Mouse (Mus musculus) forebrain, embryonic 15.5 days (tissue): Measurements from ENCODE around the gene Arid3a. TPM values are rescaled to one million over a fixed set of nuclear protein-coding genes. Genes with fewer than 3 reads are reported as not detected.
A peak's percentile ranks its signal among the peaks of the same experiment; 100 is the strongest.

Source experiments
- ATAC-seq: fragments of 200-750 bp; cut with Nextera tagmentation; replicated peaks from 2 replicates; pipeline ENCODE4 v1.8.0; 2017; ENCODE audit warnings: mild to moderate bottlenecking, moderate TSS enrichment, moderate library complexity
- H3K27ac ChIP-seq: fragments of 300-500 bp; sonication (generic); replicated peaks from 2 replicates; pipeline ENCODE4 v1.5.1; 2015; ENCODE audit warnings: mild to moderate bottlenecking, inconsistent platforms
- H3K27me3 ChIP-seq: fragments of 300-500 bp; sonication (generic); 2 replicates; pipeline ENCODE4 v1.6.1; 2015; ENCODE audit warnings: inconsistent platforms
- H3K36me3 ChIP-seq: fragments of 300-500 bp; sonication (generic); 2 replicates; pipeline ENCODE4 v1.6.1; 2015; ENCODE audit warnings: mild to moderate bottlenecking, inconsistent platforms
- H3K4me1 ChIP-seq: fragments of 300-500 bp; sonication (generic); 2 replicates; pipeline ENCODE4 v1.6.1; 2015; ENCODE audit warnings: inconsistent platforms
- H3K4me2 ChIP-seq: fragments of 300-500 bp; sonication (generic); replicated peaks from 2 replicates; pipeline ENCODE4 v1.6.1; 2015; ENCODE audit warnings: mild to moderate bottlenecking, inconsistent platforms
- H3K4me3 ChIP-seq: fragments of 300-500 bp; sonication (generic); 2 replicates; pipeline ENCODE4 v1.5.1; 2015; ENCODE audit warnings: mild to moderate bottlenecking, inconsistent platforms
- H3K9ac ChIP-seq: fragments of 300-500 bp; sonication (generic); replicated peaks from 2 replicates; pipeline ENCODE4 v1.6.1; 2015; ENCODE audit warnings: mild to moderate bottlenecking, inconsistent platforms
- H3K9me3 ChIP-seq: fragments of 300-500 bp; sonication (generic); 2 replicates; pipeline ENCODE4 v1.6.1; 2016; ENCODE audit warnings: inconsistent platforms
- WGBS: fragments of 180-500 bp; shearing (Covaris S2); methylation state at CpG from one replicate; pipeline ENCODE4 v1.1.7; 2015; ENCODE audit warnings: mixed read lengths; 5-methylcytosine and 5-hydroxymethylcytosine counted together
- polyA plus RNA-seq: library from polyadenylated mRNA; unstranded; fragments of >200 nt; fragmentation: Nextera tagmentation; extraction: Ambion mirVana; gene quantifications from 2 replicates; pipeline ENCODE4 v1.2.1, GENCODE M21; 2015

The Arid3a gene
- polyA plus RNA-seq, 1 experiment from 2014 or later: 2.7 TPM

DNA sequence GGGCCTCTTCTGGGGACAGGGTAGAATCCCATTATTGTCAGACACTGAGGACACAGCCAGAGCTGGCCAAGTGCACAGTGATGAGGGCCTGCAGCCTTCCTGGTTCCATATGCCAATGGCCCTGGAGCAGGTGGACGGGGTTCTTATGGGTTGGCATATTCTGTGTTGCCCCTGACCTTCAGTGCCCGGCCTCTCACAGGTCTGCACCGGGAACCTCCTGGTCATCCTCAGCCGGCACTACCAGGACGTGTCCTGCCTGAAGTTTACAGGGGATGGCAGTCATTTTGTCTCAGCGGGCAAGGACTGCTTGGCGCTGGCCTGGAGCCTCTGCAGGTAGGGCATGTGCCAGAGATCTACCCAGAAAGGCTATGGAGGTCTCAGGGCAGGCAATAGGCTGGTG lies 37.9 kb downstream of the Arid3a start:
- Histone ChIP-seq H3K36me3 (peaks cover 52% of the 10 kb centered on the region), H3K27me3 (peaks cover 5% of the 10 kb centered on the region; the same call in 1 of the 2 replicates), H3K4me1 (peaks cover 18% of the 10 kb centered on the region), H3K4me2 (no peak overlapping the region), H3K9ac (no peak overlapping the region), H3K27ac (no peak overlapping the region), H3K9me3 (no peaks in the 10 kb centered on the region), H3K4me3 (no peak overlapping the region)
- no peak for ATAC-seq
- WGBS: 94% methylated on average over 7 of the region's 7 CpGs

DNA sequence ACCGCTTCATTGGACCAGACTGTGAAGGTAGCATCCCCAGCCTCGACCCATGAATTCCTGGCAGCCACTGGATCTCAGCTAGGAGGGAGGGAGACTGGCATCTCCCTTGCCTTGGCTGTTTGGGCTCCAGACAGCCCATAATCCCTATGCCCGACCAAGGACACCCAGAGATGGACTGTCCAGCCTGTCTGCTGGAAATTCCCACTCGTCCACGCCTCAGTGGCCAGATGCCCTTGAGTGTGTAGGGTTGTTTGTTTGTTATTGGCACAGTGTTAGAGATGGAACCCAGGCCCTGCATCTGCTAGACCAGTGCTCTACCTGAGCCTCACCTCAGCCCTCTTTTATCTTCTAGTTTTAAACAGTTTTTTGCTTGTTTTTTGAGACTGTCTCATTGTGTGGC lies 38.5 kb downstream of the Arid3a start:
- Histone ChIP-seq H3K27ac (no peak overlapping the region), H3K9me3 (no peaks in the 10 kb centered on the region), H3K4me1 (peaks cover 18% of the 10 kb centered on the region), H3K4me2 (no peak overlapping the region), H3K36me3 (peaks cover 52% of the 10 kb centered on the region), H3K27me3 (peaks cover 11% of the 10 kb centered on the region; the same call in 1 of the 2 replicates), H3K9ac (no peak overlapping the region), H3K4me3 (no peak overlapping the region)
- ATAC-seq: no peak
- 95% methylated on average over 5 of the region's 5 CpGs for WGBS

DNA sequence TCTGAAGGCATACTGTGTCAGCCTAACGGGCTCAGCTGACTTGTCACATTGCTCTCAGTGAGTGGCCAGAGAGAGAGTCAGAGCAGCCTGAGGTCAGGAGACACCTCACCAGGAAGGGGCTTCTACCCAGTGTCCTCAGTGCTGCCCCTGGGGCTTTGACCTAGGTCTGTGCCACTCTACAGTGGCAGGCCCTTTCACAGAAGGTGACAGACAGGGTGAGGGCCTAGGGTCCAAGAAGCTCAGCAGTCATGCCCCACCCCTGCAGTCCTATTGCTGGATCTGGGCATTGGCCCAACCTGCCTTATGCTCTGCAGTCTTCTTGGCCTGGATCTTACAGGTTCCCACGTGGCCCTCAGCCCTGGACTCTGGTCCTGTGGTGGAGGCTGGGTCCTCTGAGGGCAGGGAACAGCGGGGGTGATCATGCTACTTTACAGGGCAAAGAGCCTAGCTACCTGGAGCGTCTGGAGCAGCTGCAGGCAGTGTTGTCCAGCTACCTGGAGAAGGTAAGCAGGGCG lies 40.1 kb downstream of the Arid3a start:
- WGBS: 90% methylated on average over 5 of the region's 5 CpGs
- no peaks in the 10 kb centered on the region for H3K9me3 ChIP-seq
- no peak overlapping the region for H3K27ac ChIP-seq
- H3K36me3 ChIP-seq: peaks cover 52% of the 10 kb centered on the region
- H3K27me3 ChIP-seq: peaks cover 25% of the 10 kb centered on the region
- peaks cover 16% of the 10 kb centered on the region for H3K4me1 ChIP-seq
- no peak overlapping the region for H3K4me2 ChIP-seq
- no peak overlapping the region for H3K9ac ChIP-seq
- ATAC-seq: no peak
- no peak overlapping the region for H3K4me3 ChIP-seq

DNA sequence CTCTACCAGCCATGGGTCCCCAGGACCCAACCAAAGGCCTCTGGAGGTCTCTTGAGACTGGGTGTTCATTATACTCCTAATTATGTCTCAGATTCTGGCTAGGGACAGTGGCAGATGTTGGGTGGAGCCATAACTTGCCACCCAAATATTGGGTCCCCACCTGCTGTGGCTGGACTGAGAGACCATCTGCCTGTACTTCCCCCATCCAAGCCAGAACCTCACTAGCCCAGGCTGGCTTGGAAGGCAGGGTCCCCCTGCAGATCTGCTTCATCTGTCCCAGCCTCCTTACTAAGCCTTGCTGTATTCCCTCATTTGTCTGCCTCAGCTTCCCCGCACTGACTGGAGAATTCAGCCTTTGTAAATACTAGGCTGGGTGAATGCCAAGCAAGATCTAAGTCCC lies 41.3 kb downstream of the Arid3a start:
- ATAC-seq: no peak
- no peaks in the 10 kb centered on the region for H3K9me3 ChIP-seq
- peaks cover 42% of the 10 kb centered on the region for H3K36me3 ChIP-seq
- H3K27ac ChIP-seq: no peak overlapping the region
- H3K4me1 ChIP-seq: peaks cover 16% of the 10 kb centered on the region
- H3K9ac ChIP-seq: no peak overlapping the region
- no peak overlapping the region for H3K4me3 ChIP-seq
- 72% methylated on average over 1 of the region's 1 CpGs for WGBS
- H3K4me2 ChIP-seq: no peak overlapping the region
- peaks cover 32% of the 10 kb centered on the region for H3K27me3 ChIP-seq

DNA sequence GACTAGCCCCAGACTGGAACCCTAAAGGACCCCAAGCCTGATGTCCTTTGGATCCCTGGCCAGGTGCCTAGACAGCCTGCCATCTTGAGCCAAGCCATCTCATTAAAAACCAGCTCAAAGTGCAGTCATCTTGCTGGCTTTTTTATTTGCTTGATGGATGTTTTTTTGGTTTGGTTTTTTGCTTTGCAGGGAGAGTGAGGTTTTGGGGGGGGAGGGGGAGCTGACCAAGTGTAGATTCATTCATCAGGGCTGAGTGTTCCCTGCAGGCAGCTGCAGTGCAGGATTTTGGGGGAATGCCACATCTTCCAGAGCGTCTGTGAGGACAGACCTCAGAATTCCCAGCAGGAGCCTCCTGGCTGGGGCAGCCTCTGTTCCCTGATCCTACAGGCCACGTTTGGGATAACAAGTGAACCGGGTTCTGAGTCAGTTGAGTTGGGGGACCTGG lies 42.3 kb downstream of the Arid3a start:
- H3K9ac ChIP-seq: no peak overlapping the region
- no peaks in the 10 kb centered on the region for H3K9me3 ChIP-seq
- H3K4me3 ChIP-seq: no peak overlapping the region
- H3K27ac ChIP-seq: no peak overlapping the region
- 11% methylated on average over 3 of the region's 3 CpGs for WGBS
- peaks cover 34% of the 10 kb centered on the region for H3K36me3 ChIP-seq
- no peak for ATAC-seq
- no peak overlapping the region for H3K4me2 ChIP-seq
- H3K27me3 ChIP-seq: peaks cover 32% of the 10 kb centered on the region
- H3K4me1 ChIP-seq: peaks cover 16% of the 10 kb centered on the region

DNA sequence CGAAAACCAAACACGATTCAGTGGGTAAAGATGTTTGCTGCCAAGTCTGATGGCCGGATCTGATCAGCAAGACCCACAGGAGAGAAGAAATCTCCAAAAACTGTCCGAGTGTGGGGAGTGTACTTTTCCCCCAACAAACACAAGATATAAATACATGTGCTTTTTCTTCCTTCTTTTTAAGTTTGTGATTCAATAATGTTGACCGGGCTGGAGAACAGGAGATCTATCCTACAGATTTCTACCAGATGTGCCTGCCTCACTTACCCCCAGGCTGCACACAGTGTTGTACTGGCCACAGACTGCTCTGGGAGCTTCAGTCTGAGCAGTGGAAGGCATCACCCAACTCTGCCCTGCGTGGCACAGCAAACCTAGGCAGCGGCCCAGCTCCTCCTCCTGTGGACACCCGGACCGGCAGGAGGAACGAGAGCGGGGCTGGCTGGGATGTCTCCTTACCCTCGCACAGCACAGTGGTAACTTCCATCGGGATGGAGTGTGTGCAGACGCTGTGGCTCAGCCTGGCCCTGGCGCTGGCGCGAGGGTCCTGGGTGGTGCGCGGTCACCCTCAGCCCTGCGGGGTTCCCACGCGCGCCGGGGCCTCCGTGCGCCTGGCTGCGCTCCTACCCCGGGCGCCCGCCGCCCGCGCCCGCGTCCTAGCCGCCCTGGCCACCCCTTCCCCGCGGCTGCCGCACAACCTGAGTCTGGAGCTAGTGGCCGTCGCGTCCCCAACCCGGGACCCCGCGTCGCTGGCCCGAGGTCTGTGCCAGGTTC lies 43.8 kb downstream of the Arid3a start, which contains the start of gene Grin3b:
Grin3b (plus strand) TSS at position 301 of the 768 bp plus-strand sequence.
- Histone ChIP-seq H3K27ac (no peak within 1 kb of the TSS), H3K4me3 (peak within 1 kb of the TSS; percentile 33), H3K4me2 (peak within 1 kb of the TSS; percentile 48), H3K9ac (peak within 1 kb of the TSS; percentile 34), H3K4me1 (peaks cover 16% of the 10 kb centered on the region), H3K9me3 (no peaks in the 10 kb centered on the region), H3K36me3 (peaks cover 30% of the 10 kb centered on the region), H3K27me3 (peaks cover 32% of the 10 kb centered on the region)
- ATAC-seq: peak; percentile 15; the same call in 1 of the 2 replicates
- 8% methylated on average over 46 of the region's 47 CpGs for WGBS

DNA sequence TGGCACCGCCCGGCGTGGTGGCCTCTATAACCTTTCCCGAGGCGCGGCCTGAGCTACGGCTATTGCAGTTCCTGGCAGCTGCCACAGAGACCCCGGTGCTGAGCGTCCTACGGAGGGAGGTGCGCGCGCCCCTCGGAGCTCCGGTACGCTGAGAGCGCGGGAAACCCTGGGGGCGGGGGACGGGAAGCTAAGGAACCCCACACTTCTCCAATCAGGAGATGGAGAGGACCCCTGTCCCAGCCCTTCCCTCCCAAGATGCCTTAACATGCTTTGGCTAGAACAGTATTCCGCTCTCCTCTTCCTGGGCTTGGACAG lies 44.3 kb downstream of the Arid3a start:
- ATAC-seq: no peak
- H3K36me3 ChIP-seq: peaks cover 31% of the 10 kb centered on the region
- H3K27me3 ChIP-seq: peaks cover 32% of the 10 kb centered on the region

DNA sequence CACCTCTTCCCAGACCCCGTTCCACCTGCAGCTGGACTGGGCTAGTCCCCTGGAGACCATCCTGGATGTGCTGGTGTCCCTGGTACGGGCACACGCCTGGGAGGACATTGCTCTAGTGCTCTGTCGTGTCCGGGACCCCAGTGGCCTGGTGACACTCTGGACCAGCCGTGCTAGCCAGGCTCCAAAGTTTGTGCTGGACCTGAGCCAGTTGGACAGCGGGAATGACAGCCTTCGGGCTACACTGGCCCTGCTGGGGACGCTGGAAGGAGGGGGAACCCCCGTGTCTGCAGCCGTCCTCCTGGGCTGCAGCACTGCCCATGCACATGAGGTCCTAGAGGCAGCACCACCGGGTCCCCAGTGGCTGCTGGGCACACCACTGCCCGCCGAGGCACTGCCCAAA lies 46.0 kb downstream of the Arid3a start:
- H3K9me3 ChIP-seq: no peaks in the 10 kb centered on the region
- peaks cover 16% of the 10 kb centered on the region for H3K4me1 ChIP-seq
- 62% methylated on average over 14 of the region's 14 CpGs for WGBS
- H3K27ac ChIP-seq: no peak overlapping the region
- H3K36me3 ChIP-seq: peaks cover 31% of the 10 kb centered on the region
- ATAC-seq: no peak
- H3K9ac ChIP-seq: no peak overlapping the region
- H3K4me2 ChIP-seq: no peak overlapping the region
- H3K27me3 ChIP-seq: peaks cover 32% of the 10 kb centered on the region
- no peak overlapping the region for H3K4me3 ChIP-seq

More for the DNA sequence above, 44.3 kb downstream of the Arid3a start:
- Histone ChIP-seq H3K9me3 (no peaks in the 10 kb centered on the region), H3K9ac (peak overlapping the region; percentile 34), H3K4me3 (peak overlapping the region; percentile 33), H3K4me1 (peaks cover 16% of the 10 kb centered on the region), H3K27ac (no peak overlapping the region), H3K4me2 (peak overlapping the region; percentile 48)
- 4% methylated on average over 21 of the region's 21 CpGs for WGBS

DNA sequence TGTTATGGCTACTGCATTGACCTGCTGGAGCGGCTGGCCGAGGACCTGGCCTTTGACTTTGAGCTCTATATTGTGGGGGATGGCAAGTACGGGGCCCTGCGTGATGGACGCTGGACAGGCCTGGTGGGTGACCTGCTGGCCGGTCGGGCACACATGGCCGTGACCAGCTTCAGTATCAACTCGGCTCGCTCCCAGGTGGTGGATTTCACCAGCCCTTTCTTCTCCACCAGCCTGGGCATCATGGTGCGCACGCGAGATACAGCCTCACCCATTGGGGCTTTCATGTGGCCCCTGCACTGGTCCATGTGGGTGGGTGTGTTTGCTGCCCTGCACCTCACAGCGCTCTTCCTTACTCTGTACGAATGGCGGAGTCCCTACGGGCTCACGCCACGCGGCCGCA lies 47.2 kb downstream of the Arid3a start:
- Histone ChIP-seq H3K27ac (no peak overlapping the region), H3K27me3 (peaks cover 32% of the 10 kb centered on the region), H3K4me3 (no peak overlapping the region), H3K9ac (no peak overlapping the region), H3K9me3 (no peaks in the 10 kb centered on the region), H3K36me3 (peaks cover 40% of the 10 kb centered on the region), H3K4me1 (peaks cover 12% of the 10 kb centered on the region), H3K4me2 (no peak overlapping the region)
- WGBS: 91% methylated on average over 21 of the region's 21 CpGs
- no peak for ATAC-seq

DNA sequence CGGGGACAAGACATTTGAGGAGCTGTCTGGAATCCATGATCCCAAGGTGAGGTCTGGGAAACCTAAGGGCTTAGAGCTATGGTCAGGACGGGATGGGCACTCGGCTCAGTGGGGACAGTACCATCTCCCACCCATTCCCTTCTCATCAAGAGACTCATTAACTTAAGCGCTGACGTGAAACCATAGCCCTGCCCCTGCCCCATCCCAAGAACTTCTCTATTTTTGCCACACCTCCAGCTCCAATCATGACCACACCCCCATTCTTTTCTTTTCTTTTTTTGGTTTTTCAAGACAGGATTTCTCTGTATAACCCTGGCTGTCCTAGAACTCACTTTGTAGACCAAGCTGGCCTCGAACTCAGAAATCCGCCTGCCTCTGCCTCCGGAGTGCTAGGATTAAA lies 47.8 kb downstream of the Arid3a start:
- H3K4me1 ChIP-seq: peaks cover 8% of the 10 kb centered on the region
- H3K36me3 ChIP-seq: peaks cover 42% of the 10 kb centered on the region
- peaks cover 27% of the 10 kb centered on the region for H3K27me3 ChIP-seq
- ATAC-seq: no peak
- H3K27ac ChIP-seq: no peak overlapping the region
- no peaks in the 10 kb centered on the region for H3K9me3 ChIP-seq
- no peak overlapping the region for H3K4me2 ChIP-seq
- H3K4me3 ChIP-seq: no peak overlapping the region
- no peak overlapping the region for H3K9ac ChIP-seq
- 90% methylated on average over 8 of the region's 8 CpGs for WGBS

DNA sequence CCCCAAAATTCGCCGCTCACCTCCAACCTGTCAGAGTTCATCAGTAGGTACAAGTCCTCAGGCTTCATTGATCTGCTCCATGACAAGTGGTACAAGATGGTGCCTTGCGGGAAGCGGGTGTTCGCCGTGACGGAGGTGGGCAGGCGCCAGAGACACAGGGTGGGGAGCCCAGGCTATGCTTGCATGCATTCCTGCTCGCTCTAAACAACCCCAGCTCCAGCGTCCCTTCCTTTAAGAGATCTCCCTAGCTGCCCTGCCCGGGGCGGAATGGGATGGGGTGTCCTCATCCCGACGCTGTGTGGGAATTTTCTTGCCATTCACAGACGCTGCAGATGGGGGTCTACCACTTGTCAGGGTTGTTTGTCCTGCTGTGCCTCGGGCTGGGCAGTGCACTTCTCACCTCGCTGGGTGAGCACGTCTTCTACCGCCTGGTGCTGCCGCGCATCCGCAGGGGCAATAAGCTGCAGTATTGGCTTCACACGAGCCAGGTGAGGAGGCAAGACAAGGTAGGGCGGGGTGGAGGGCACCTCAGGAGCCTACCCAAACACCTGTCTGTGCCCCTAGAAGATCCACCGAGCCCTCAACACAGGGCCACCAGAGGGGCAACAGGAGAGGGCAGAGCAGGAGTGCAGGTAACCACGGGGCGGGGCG lies 49.4 kb downstream of the Arid3a start:
- no peak overlapping the region for H3K4me3 ChIP-seq
- H3K4me1 ChIP-seq: peaks cover 6% of the 10 kb centered on the region; the same call in 1 of the 2 replicates
- H3K9ac ChIP-seq: no peak overlapping the region
- H3K27ac ChIP-seq: no peak overlapping the region
- peaks cover 13% of the 10 kb centered on the region; the same call in 1 of the 2 replicates for H3K27me3 ChIP-seq
- ATAC-seq: no peak
- no peak overlapping the region for H3K4me2 ChIP-seq
- 86% methylated on average over 28 of the region's 28 CpGs for WGBS
- H3K36me3 ChIP-seq: peaks cover 42% of the 10 kb centered on the region
- H3K9me3 ChIP-seq: no peaks in the 10 kb centered on the region

DNA sequence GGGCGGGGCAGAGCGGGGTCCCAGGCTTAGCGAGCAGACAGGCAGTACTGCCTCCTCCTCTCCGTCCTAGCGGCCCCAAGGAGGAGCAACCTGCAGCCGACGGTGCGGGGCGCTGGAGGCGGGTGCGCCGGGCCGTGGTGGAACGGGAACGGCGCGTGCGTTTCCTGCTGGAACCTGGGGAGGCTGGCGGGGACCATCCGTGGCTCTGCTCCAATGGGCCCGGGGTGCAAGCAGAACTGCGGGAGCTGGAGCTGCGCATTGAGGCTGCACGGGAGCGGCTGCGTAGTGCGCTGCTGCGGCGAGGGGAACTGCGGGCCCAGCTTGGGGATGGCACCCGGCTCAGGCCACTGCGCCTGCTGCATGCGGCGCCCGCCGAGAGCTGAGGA lies 49.9 kb downstream of the Arid3a start:
- peaks cover 42% of the 10 kb centered on the region for H3K36me3 ChIP-seq
- WGBS: 71% methylated on average over 36 of the region's 36 CpGs

More for the DNA sequence above, 49.9 kb downstream of the Arid3a start:
- H3K4me1 ChIP-seq: peaks cover 10% of the 10 kb centered on the region
- no peak overlapping the region for H3K4me2 ChIP-seq
- ATAC-seq: no peak
- H3K9me3 ChIP-seq: no peaks in the 10 kb centered on the region
- H3K4me3 ChIP-seq: no peak overlapping the region
- no peak overlapping the region for H3K27ac ChIP-seq
- no peak overlapping the region for H3K9ac ChIP-seq
- H3K27me3 ChIP-seq: peaks cover 9% of the 10 kb centered on the region; the same call in 1 of the 2 replicates
